Mouse (Mus musculus) thymus, postnatal 0 days (tissue): ENCODE data around the gene Heg1. TPM values are rescaled to one million over a fixed set of nuclear protein-coding genes. Genes with fewer than 3 reads are reported as not detected.

Experiments
- DNase-seq: peaks from one replicate; pipeline ENCODE4 v3.0.0-alpha.2; 2015; ENCODE audit warnings: low spot score
- polyA plus RNA-seq: library from polyadenylated mRNA; unstranded; fragments of >200 nt; fragmentation: Nextera tagmentation; extraction: Ambion mirVana; gene quantifications from 2 replicates; pipeline ENCODE4 v1.2.1, GENCODE M21; 2015

The Heg1 gene
- polyA plus RNA-seq, 1 experiment from 2014 or later: 17.1 TPM

DNA sequence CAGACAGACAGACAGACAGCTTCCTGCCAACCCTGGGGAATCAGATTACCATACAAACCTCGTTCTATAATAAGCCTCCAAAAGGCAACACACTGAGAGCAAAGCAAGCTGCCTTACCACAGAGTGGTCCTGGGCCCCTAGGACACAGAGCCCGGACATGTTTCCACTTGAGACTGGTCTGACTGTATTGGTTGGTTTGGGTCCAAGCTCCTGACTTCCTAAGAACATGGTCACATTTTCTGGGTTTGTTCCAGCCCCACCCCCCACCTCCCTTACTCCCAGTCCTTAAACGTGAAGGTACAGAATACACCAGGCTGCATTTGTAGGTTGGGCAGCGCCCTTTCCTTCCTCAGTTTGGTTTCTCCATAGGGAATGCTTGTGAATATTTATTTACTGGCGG lies 57.6 kb downstream of the Heg1 start:
- no peak for DNase-seq

DNA sequence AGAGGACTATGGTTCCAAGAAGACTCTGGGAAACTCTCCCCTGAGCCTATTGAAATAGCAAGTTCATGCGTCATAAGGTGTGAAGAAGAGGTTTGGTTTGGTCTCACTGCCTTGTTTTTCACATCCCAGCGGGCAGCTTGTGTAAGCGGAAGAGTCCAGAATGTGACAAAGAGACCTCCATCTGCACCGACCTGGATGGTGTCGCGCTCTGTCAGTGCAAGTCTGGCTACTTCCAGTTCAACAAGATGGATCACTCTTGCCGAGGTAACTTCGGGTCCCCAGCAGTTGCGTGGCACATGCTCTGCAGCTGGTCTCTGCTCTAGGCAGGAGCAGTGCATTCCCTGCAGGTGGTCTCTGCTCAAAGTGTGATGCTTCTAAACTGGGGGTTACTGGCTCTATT lies 58.1 kb downstream of the Heg1 start:
- DNase-seq: no peak

DNA sequence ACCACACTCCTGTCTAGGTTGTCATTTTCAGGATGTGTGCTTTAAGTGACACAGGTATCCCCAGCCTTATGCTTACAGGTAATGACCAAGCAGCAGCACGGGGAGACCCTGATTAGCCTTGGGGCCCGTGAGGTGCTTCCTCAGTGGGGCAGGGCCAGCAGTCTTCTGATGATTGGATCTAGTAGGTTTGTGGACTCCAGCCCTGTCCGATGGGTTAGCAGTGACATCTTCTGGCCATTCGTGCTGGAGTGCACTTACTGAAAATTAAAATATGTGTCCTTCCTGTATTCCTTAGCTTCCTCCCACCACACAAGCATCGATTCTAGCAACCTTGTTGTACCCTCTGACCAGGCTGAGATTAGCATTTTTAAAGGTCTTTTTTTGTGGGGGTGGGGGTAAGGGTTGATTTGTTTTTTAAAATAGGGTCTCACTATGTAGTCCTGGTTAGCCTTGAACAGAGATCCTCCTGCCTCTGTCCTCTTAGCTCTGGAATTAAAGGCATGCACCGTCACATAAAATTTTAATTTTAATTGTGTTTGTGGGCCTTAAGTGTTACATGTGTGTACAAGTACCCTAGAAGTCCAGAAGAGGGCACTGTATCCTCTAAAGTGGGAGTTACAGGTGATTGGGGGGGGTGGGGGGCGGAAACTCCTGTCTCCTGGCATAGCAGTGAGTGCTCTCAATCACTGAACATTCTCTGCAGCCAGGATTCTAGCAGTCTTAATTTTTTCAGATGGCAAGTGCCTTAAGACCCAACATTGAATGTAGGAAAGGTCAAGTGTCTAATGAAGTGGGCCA lies 60.7 kb downstream of the Heg1 start:
- peak; percentile 29 for DNase-seq

DNA sequence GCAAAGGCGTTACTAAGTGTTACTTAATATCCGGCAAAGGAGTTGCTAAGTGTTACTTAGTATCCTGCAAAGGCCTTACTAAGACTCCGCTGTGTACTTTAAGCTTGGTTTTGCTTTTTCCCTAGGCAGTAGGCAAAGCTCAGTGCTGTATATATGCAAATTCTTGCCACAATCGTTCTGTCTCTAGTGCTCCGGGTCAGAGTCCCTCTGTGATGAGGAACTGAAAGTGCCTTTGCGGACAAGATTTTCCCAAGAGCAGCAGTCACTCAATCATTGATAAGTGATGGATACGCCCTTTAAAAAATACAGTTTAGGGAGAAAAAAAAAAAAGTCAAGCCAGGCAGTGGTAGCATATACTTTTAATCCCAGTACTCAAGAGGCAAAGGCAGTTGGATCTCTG lies 61.3 kb downstream of the Heg1 start:
- no peak for DNase-seq

DNA sequence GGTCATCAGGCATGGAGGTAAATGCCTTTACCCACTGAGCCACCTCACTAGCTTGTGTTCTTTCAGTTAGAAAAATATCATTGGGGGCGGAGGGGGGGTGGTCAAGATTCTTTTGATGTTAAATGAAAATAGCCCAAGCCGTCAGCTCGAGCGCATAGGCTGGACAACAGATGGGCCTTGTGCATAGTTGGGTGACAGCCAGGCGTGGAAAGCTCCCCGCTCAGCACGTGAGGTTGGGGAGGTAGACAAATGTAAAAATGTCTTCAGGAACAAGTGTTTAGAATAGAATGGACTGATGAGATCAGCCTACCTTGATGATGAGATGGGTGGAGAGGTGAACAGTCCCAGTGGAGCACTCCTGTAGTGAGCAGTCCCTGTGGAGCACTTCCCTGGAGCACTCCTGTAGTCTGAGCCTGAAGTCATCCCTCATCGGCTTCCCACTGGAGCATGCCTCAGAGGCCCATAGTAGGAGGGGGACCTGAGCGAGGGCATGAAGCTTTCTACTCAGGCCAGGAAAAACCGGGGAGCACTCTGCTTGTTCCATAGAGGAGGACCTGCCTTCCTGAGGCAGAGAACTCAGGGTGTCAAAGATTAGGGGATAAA lies 62.0 kb downstream of the Heg1 start:
- no peak for DNase-seq

DNA sequence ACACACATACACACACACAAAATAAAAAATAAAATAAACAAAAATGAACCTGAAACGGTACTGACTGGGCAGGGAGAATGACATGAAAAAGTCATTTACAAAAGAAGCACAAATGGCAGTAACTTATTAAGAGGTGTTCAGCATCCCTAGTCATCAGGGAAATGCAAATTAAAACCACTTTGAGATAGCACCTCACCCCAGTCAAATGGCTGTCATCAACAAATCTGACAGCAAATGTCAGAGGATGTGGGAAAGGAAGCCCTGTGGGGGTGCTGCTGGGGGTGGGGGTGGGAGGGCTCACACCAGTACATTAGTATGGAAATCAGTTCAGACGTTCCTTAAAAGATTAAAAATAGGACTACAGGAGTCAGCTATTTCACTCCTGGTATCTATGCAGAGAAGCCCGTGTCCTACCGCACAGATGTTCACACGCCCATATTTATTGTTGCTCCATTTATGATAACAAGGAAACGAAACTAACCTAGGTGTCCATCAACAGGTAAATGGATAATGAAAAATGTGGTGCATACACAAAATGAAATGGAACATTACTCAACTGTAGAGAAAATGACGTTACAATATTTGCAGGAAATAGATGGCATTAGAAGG lies 63.3 kb downstream of the Heg1 start:
- DNase-seq: no peak

DNA sequence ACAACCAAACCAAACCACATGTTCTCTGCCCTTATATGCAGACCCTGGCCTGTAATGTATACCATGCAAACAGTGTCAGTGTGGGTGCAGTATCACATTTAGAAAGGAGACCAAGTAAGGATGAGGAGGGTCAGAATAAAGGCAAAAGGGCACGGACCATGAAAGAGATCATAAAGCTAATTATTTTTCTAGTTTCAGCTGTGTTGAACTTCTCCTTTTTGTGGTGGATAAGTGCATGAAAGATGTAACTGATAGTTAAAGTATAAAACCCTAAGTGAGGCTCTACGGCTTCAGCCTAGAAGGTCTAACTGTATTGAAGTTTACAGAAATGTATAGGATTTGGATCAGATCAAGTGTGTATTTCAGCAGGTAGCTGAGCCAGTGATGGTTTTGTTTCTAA lies 63.8 kb downstream of the Heg1 start:
- DNase-seq: no peak

DNA sequence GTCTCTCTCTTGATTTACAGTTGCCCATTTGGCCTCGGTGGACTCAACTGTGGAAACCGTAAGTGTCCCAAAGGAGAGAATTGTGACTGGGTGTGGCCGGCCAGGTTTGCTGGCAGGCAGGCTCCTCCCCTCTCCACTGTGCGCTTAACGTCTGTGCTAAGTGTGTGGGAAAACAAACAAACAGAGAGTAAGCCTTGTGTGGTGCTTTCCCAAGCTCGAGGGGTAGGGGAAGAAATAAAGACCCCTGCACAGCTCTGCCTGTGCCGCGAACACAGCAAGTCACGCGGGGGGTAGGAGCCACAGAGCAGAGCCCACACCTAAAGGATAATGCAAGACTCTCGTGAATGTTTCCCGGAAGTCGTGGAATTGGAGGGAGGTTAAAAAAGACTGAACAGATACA lies 67.0 kb downstream of the Heg1 start:
- DNase-seq: no peak

DNA sequence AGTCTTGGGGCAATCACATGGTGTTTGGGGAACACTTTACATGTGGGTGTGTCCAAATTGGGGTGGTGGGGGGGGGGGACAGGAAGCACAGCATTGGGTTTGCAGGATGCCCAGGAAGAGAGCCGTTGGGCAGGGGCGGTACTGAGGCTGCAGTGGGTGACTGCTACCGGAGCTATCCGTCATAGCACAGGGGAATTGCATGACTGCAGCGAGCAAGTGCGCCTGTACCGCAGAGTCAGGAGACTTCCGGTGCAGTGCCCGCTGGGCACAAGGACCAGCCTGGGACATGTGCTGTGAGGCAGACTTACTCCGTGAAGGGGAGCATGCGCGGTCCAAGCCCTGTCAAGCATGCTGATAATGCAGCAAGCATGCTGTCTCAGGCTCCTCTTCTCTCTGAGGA lies 67.4 kb downstream of the Heg1 start:
- DNase-seq: peak; percentile 77

DNA sequence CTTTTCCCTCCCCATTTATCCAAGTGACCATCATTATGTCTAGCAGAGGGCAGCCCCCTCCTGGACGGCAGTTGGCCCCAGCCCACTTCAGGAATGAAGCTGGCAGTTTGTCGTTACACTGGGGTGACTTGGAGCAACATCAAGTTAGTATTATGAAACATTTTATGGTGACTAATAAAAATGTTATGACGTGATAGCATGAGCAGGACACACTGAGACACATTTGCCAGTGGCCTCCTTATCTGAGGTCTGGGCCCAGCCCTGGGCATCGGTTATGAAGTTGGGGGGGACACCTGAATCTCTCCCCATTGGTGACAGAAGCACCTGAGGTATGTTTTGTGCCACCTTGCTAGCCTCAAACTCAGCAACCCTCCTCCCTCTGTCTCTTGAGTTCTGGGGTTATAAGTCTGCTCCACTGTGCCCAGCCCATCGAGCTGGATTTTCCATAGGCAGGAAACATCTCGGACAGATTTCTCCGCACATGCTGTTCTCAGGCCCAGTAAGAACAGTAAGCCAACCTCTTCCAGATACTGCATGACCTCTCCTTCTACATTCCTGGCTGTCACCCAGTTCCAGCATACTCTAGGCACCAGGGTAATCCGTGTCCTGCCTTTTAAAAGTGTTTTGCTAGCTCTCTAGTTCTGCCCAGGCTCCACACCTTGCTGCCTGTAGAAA lies 68.9 kb downstream of the Heg1 start:
- no peak for DNase-seq

DNA sequence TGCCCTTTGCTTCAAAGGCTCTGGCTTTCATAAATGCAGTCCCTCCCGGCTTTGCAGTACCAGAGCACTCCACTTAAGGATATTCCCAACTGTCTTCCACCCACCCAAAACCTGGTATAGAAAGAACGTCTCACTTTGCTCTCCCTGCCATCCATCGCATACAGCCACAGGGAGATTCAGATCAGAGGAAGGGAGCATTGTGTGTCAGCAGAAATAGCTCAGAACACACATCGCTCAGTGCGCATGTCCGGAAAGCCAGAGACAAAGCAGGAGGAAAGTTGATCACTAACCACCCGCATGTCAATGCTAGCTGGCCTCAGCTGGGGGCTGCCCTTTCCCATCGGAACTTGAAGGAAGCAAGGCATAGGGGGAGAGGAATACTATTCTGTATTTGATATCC lies 71.1 kb downstream of the Heg1 start:
- DNase-seq: no peak

DNA sequence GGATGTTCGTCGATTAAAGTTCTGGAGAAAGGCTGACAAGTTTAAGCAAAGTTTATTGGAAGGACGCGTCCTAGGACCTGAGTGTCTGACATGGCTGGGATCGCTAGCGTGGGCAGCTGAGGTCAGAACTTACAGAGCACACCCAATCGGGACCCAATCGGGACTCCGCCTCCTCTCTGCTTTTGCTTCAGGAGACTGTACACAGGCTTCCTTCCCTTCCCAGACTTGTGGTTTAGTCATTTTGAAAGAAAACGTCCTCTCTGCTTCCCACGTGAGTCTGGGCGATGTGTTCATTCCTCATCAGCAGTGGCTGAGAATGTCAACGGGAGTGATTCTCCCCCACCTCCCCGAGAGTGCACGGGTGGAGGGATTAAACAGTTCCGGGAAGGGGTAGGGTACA lies 71.8 kb downstream of the Heg1 start:
- no peak for DNase-seq

DNA sequence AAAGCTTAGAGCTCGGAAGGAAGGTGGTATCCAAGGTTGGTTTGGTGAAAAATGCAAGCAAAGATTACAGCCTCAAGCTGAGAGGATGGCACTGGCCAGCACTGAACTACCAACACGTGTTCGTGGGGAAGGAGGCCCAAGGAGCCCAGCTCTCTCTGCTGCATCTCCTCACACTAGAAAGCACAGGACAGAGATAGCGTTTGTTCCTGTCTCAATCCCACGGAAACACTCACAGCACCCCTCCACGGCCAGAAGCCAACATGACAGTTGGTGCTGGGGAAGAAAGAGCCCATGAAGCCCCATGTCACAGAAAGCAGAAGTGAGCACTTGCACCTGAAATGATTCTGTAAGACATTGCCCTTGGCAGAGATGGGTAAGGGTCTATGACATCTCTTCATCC lies 72.2 kb downstream of the Heg1 start:
- no peak for DNase-seq

DNA sequence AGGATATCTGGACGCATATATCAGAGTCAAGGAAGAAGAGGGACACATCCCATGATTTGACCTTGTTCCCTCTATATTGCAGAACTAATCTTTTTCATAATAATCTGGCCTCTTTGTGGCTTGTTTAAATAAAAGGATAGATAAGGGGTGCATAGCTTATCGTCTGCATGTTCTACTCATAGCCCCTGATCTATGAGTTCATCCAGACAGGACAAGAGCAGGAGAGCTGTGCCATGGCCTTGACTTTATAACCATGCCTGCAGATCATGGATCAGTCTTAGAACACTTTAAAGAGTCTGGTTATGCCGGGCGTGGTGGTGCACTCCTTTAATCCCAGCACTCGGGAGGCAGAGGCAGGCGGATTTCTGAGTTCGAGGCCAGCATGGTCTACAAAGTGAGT lies 75.0 kb downstream of the Heg1 start:
- no peak for DNase-seq

DNA sequence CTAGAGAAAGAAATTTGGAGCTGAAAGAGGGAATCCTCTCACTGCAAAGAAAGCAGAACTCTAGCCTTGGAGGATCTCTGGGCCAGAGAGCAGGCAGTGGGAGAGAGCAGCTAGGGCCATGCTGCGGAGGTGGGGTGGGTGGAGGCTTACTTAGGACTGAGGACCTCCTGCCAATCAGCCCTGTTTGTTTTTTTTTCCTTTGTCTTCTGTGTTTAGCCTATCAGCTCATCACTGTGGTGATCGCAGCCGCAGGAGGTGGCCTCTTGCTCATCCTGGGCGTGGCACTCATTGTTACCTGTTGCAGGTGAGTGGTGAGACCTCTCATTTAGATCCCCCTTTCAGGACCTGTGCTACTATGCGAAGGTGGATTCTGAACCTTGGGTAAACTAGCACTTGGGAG lies 76.4 kb downstream of the Heg1 start:
- no peak for DNase-seq

DNA sequence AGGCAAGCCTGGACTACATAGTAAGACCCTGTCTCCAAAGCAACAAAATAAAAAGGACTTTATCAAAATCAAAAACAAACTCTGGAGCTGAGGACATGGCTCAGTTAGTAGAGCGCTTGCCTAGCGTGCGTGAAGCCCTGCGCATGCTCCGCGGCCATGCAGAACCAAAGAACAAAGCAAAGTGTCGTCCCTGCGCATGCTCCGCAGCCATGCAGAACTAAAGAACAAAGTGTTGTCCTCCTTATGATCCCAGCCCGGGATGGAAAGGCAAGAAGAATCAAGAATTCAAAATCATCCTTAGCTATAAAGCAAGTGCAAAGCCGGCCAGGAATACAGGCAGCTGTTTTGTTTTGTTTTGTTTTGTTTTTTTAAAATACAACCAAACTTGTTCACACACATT lies 76.8 kb downstream of the Heg1 start:
- DNase-seq: no peak

DNA sequence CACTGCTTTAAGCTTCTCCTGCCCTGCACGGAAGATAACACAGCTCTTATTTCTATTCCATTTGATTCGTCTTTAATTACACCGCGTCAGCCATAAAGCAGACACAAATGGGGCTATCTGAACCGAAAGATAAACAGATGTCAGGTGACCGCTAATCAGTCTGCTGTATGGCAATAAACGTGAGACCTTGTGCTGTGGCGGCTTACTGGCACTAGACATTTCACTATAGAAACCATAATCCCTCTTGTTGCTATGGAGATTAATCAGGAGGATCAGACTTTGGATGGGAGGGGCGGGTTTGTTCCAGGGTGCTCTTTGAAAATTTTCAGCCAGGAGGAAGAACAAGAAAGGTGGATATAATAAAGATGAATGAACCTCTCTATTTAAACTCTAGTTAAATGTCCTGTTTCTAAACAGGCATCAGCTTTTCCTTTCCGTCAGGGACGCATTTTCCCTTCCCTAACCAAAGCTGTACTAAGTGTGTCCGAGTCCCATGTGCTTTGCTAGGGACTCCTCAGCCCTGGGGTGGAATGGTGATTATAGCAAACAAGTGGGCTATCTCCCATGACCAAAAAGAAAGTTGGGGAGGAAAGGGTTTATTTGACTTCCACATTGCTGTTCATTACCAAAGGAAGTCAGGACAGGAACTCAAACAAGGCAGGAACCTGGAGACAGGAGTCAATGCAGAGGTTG lies 80.5 kb downstream of the Heg1 start:
- DNase-seq: no peak

DNA sequence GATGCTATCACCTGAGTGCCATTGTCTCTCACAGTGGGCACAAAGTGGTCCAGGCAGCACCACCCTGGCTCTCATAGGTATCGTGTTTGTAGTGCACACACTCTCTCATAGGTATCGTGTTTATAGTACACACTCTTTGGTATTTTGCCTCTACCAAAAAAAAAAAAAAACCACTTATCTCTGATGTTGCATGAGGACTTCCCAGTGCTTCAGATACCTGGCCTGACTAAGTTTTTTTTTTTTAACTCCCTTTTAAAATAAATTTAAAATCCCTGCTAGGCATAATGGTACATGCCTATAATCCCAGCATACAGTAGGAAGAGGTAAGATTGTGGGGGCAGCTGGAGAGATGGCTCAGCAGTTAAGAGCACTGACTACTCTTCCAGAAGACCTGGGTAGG lies 81.3 kb downstream of the Heg1 start:
- no peak for DNase-seq

DNA sequence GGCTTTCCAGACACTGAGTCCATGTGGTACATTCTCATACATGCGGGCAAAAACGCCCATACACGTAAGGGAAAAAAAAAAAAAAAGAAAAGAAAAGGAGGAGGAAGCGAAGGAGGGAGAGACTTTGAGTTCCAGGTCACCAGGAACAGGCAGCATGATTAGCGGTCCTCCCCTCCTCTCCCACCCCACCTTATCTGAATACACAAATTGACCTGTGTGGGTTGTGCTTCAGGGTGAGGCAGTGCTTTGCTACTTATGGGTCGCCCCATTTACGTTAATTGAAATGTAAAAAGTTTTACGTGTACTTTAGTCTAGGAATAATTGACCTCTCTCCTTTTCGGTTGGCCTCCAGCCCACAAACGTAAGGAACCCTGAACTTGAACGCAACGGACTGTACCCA lies 82.1 kb downstream of the Heg1 start:
- DNase-seq: no peak

DNA sequence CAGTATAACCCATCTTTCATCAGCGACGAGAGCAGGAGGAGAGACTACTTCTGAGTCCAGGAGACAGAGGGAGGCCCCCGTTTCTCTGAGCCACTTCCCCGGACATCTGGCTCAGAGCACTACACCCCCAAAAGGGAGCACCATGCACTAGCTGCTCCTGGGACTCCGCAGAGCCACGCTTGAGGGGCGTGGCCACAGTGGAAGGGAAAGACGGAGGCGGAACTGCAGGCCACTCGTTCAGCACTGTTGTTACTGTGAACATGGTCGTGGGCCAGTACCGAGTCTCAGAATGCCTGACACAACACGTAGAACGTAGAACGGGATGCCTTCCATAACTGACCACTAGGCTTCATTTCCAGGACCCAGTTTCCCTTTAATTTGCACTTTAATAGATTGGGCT lies 82.6 kb downstream of the Heg1 start:
- no peak for DNase-seq

DNA sequence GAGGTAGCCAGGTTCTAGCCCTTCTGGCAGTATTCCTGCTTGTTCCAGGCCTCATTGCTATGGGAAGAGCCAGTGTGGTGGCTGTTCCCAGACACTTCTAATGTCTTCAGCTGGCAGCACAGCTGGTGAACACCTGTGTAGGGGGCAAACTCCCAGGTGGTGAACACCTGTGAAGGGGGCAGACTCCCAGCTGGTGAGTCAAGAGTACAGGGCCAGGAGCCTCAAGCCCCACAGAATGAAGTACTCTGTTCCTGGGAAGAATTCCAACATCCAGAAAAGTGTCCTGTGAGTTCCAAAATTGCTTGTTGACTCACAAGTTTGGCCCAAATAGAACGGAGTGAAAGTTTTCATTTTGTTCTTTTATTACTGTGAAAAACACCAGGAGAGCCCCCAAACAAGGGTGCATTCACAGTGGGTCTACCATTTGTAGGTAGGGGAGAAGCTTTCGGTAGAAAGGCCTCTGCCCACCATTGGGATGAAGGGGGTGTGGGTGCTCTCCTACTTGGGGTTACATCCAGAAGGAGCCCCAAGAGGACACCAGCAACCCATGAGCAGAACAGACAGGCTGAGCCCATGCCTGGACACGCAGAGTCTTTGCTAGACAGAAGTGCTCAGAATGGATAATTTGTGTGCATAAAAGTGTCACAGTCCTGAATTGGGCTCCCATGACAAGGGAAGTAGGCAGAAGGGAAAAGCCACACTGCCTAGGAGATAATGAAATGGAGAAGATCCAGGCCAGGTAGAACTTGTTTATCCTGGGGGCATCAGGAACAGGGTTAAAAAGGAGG lies 84.5 kb downstream of the Heg1 start:
- DNase-seq: no peak
